Mouse (Mus musculus): Measurements from ENCODE around the gene 1700037H04Rik.

- no peak for TF ChIP-seq CTCF (IDR thresholded peaks at IDR 0.05; ENCODE audit: control insufficient read depth, insufficient read depth, insufficient read length)
- TF ChIP-seq FOSL1 (IDR thresholded peaks at IDR 0.05; ENCODE audit: insufficient read depth, low read length, poor library complexity, severe bottlenecking): no peak
- no peak for TF ChIP-seq CEBPB (IDR thresholded peaks at IDR 0.05; ENCODE audit: low read depth)
- TF ChIP-seq MYOD1 (IDR thresholded peaks at IDR 0.05; ENCODE audit: control insufficient read depth, insufficient read length, low read depth): no peak
Observed at GRCm38 (mm10) chr2:131130849-131131248, 29.0 kb downstream of the 1700037H04Rik start.
